Mouse (Mus musculus): ENCODE results near the gene Neurl4. TPM values are rescaled to one million over a fixed set of nuclear protein-coding genes. Genes with fewer than 3 reads are reported as not detected.
"Not testable (repeated sequence)": the region's sequence is repeated elsewhere in the genome, so short reads cannot be mapped to it uniquely, and the experiment has no call there.

Gene Neurl4
- 10 to 100 TPM; 22.9 to 23.1 TPM for total RNA-seq (2021)
- long read RNA-seq, experiment 1, partial matches to known transcripts, result 3 of 52 reads
- long read RNA-seq, experiment 1, other reads (novel, unspliced or antisense), result 49 of 52 reads
- long read RNA-seq, experiment 2, partial matches to known transcripts, result 3 of 66 reads
- long read RNA-seq, experiment 2, other reads (novel, unspliced or antisense), result 63 of 66 reads

GRCm38 (mm10) chr11:69900471-69901405 is at the start of gene Neurl4, which contains the start of gene 2810408A11Rik:
Gene Neurl4 (plus strand): TSS chr11:69901072.
Gene 2810408A11Rik (minus strand): TSS chr11:69900987.
- intact Hi-C loops (cut with DNase I), result no loop called here
- DNase-seq, result peak; percentile 76 to 83

- no peak for DNase-seq
- intact Hi-C loops (cut with DNase I), result no loop called here
Observed at GRCm38 (mm10) chr11:69853994-69854393, 46.9 kb upstream of the Neurl4 start.

GRCm38 (mm10) chr11:69854680-69855079 is 46.2 kb upstream of the Neurl4 start:
- DNase-seq, result no peak
- intact Hi-C loops (cut with DNase I), result no loop called here

GRCm38 (mm10) chr11:69855347-69855746 is 45.5 kb upstream of the Neurl4 start:
- intact Hi-C loops (cut with DNase I), result no loop called here
- DNase-seq, result peak in 1 of 2 experiments; percentile 20

- DNase-seq, result no peak
- intact Hi-C loops (cut with DNase I), result no loop called here
Observed at GRCm38 (mm10) chr11:69858113-69858998, 42.5 kb upstream of the Neurl4 start, which contains the start of gene Tnk1. Gene Tnk1 (minus strand): TSS chr11:69858730.

- intact Hi-C loops (cut with DNase I); DNase-seq: not testable (repeated sequence)
Observed at GRCm38 (mm10) chr11:69863729-69864128, 37.1 kb upstream of the Neurl4 start.

- intact Hi-C loops (cut with DNase I), result no loop called here
- no peak for DNase-seq
Observed at GRCm38 (mm10) chr11:69864138-69864860, 36.6 kb upstream of the Neurl4 start.

- intact Hi-C loops (cut with DNase I), result no loop called here
- no peak for DNase-seq
Observed at GRCm38 (mm10) chr11:69865561-69865960, 35.3 kb upstream of the Neurl4 start.

- intact Hi-C loops (cut with DNase I), result no loop called here
- no peak for DNase-seq
Observed at GRCm38 (mm10) chr11:69867335-69867734, 33.5 kb upstream of the Neurl4 start.

- intact Hi-C loops (cut with DNase I), result loop anchor here (10.0 kb wide), 1 partner anchor 216 kb away; the partner anchor contains the start of gene Sox15
- DNase-seq, result no peak
Observed at GRCm38 (mm10) chr11:69870289-69871069, 30.4 kb upstream of the Neurl4 start.

- intact Hi-C loops (cut with DNase I), result loop anchor here (10.0 kb wide), 1 partner anchor 217 kb away; the partner anchor contains the start of gene Sox15
- DNase-seq, result no peak
Observed at GRCm38 (mm10) chr11:69871822-69872221, 29.1 kb upstream of the Neurl4 start.

- DNase-seq, result no peak
Observed at GRCm38 (mm10) chr11:69872451-69872850, 28.4 kb upstream of the Neurl4 start.

GRCm38 (mm10) chr11:69876186-69876585 is 24.7 kb upstream of the Neurl4 start:
- no peak for DNase-seq

More at GRCm38 (mm10) chr11:69872451-69872850, 28.4 kb upstream of the Neurl4 start:
- intact Hi-C loops (cut with DNase I), result loop anchor here (10.0 kb wide), 1 partner anchor 218 kb away; the partner anchor contains the start of gene Sox15

GRCm38 (mm10) chr11:69876867-69877266 is 24.0 kb upstream of the Neurl4 start:
- intact Hi-C loops (cut with DNase I), result loop anchor here (2.0 to 10.0 kb wide), 4 partner anchors 75 to 222 kb away; partner anchors contain the start of genes Fgf11, Slc35g3 and Sox15
- DNase-seq, result peak; percentile 81 to 83

More at GRCm38 (mm10) chr11:69876186-69876585, 24.7 kb upstream of the Neurl4 start:
- intact Hi-C loops (cut with DNase I), result loop anchor here (2.0 to 10.0 kb wide), 4 partner anchors 74 to 221 kb away; partner anchors contain the start of genes Fgf11, Slc35g3 and Sox15

- intact Hi-C loops (cut with DNase I), result loop anchor here (2.0 to 10.0 kb wide), 4 partner anchors 76 to 223 kb away; partner anchors contain the start of genes Fgf11, Slc35g3 and Sox15
- no peak for DNase-seq
Observed at GRCm38 (mm10) chr11:69877878-69878277, 23.0 kb upstream of the Neurl4 start, which contains the start of gene Tmem95. Gene Tmem95 (minus strand): TSS chr11:69878018.

GRCm38 (mm10) chr11:69878399-69878798 is 22.5 kb upstream of the Neurl4 start:
- intact Hi-C loops (cut with DNase I), result loop anchor here (5.0 to 10.0 kb wide), 3 partner anchors 76 to 224 kb away; partner anchors contain the start of genes Fgf11, Slc35g3 and Sox15
- DNase-seq, result no peak

GRCm38 (mm10) chr11:69878952-69879351 is 21.9 kb upstream of the Neurl4 start:
- no peak for DNase-seq
- intact Hi-C loops (cut with DNase I), result loop anchor here (5.0 to 10.0 kb wide), 3 partner anchors 77 to 224 kb away; partner anchors contain the start of genes Fgf11, Slc35g3 and Sox15

- intact Hi-C loops (cut with DNase I), result loop anchor here (5.0 to 10.0 kb wide), 3 partner anchors 77 to 225 kb away; partner anchors contain the start of genes Fgf11, Slc35g3 and Sox15
- no peak for DNase-seq
Observed at GRCm38 (mm10) chr11:69879711-69880110, 21.2 kb upstream of the Neurl4 start.
